ENCODE assay signal across 9 mouse cellular contexts in genomic region chr1:119508548-119508947, GRCm38 (mm10). TPM values are rescaled to one million over a fixed set of nuclear protein-coding genes. Genes with fewer than 3 reads are reported as not detected.
A peak's percentile ranks its signal among the peaks of the same experiment; 100 is the strongest.
DNase-seq lines count a peak whose midpoint lies in the region; ATAC-seq and TF ChIP-seq lines count a peak whose summit lies in the region.
"Had no signal": no experiment of that assay in that cellular context is flagged by ENCODE, and none has a peak within 500 bp of the region (broad histone marks: within the 10 kb centered on the region; RNA-seq: fewer than 3 reads in every experiment).

No protein-coding gene starts in this region.

- DNase-seq in midbrain, embryonic 14.5 days = peak; percentile 26
- no peak for DNase-seq in midbrain, postnatal 0 days (ENCODE audit: low spot score)
- DNase-seq in spleen, adult 12 weeks (ENCODE audit: low spot score) = no peak
- DNase-seq: embryo, embryonic 11 days; right cerebral cortex, postnatal 25 days had no signal

- H3K9ac ChIP-seq in midbrain, embryonic 14.5 days (replicated peaks; ENCODE audit: low read length) = no peak overlapping the region
- no peak overlapping the region for H3K9ac ChIP-seq in midbrain, postnatal 0 days (replicated peaks; ENCODE audit: low read length, poor library complexity, severe bottlenecking)
- no peak overlapping the region for H3K9ac ChIP-seq in heart, embryonic 11.5 days (ENCODE audit: low read depth, low read length)
- H3K9ac ChIP-seq in kidney, embryonic 15.5 days = no peak overlapping the region
- H3K9ac ChIP-seq in neural tube, embryonic 15.5 days (replicated peaks) = no peak overlapping the region

- H3K27me3 ChIP-seq in midbrain, embryonic 14.5 days (ENCODE audit: control insufficient read depth, insufficient read depth, low read length) = no peaks in the 10 kb centered on the region; the same call in 1 of the 2 replicates
- H3K27me3 ChIP-seq in midbrain, postnatal 0 days (ENCODE audit: insufficient read depth, low read length) = no peaks in the 10 kb centered on the region
- no peaks in the 10 kb centered on the region for H3K27me3 ChIP-seq in heart, embryonic 11.5 days (ENCODE audit: control insufficient read depth, insufficient read depth, low read length)
- no peaks in the 10 kb centered on the region for H3K27me3 ChIP-seq in kidney, embryonic 15.5 days
- no peaks in the 10 kb centered on the region for H3K27me3 ChIP-seq in neural tube, embryonic 15.5 days (replicated peaks)

- no peak for ATAC-seq in midbrain, embryonic 14.5 days (ENCODE audit: low FRiP score, low TSS enrichment)
- ATAC-seq in midbrain, postnatal 0 days (ENCODE audit: low FRiP score) = no peak
- ATAC-seq in heart, embryonic 11.5 days (replicated peaks; ENCODE audit: insufficient number of reproducible peaks, low FRiP score, low TSS enrichment) = no peak
- ATAC-seq in kidney, embryonic 15.5 days (replicated peaks; ENCODE audit: low FRiP score) = no peak
- no peak for ATAC-seq in neural tube, embryonic 15.5 days (ENCODE audit: low FRiP score)
- ATAC-seq in CD4-positive, CD25-positive, alpha-beta regulatory T cell, adult 4 months = no peak

- no peak for TF ChIP-seq CTCF in midbrain, postnatal 0 days (IDR thresholded peaks at IDR 0.05)

- no peaks in the 10 kb centered on the region for H3K9me3 ChIP-seq in midbrain, embryonic 14.5 days (ENCODE audit: control insufficient read depth, low read length)
- H3K9me3 ChIP-seq in midbrain, postnatal 0 days (ENCODE audit: low read length) = no peaks in the 10 kb centered on the region
- no peaks in the 10 kb centered on the region for H3K9me3 ChIP-seq in heart, embryonic 11.5 days (replicated peaks; ENCODE audit: control insufficient read depth, low read length)
- H3K9me3 ChIP-seq in kidney, embryonic 15.5 days (replicated peaks) = no peaks in the 10 kb centered on the region
- no peaks in the 10 kb centered on the region for H3K9me3 ChIP-seq in neural tube, embryonic 15.5 days (replicated peaks)

- H3K4me1 ChIP-seq in midbrain, embryonic 14.5 days (ENCODE audit: control insufficient read depth, insufficient read depth, low read length) = peaks cover 11% of the 10 kb centered on the region
- H3K4me1 ChIP-seq in midbrain, postnatal 0 days (ENCODE audit: insufficient read depth, low read length) = peaks cover 3% of the 10 kb centered on the region; the same call in 1 of the 2 replicates
- H3K4me1 ChIP-seq in heart, embryonic 11.5 days (ENCODE audit: control insufficient read depth, insufficient read depth, low read length) = peaks cover 22% of the 10 kb centered on the region
- peaks cover 28% of the 10 kb centered on the region for H3K4me1 ChIP-seq in kidney, embryonic 15.5 days
- peaks cover 17% of the 10 kb centered on the region for H3K4me1 ChIP-seq in neural tube, embryonic 15.5 days

- no peak overlapping the region for H3K4me2 ChIP-seq in midbrain, embryonic 14.5 days (ENCODE audit: low read length)
- H3K4me2 ChIP-seq in midbrain, postnatal 0 days (ENCODE audit: low read depth, low read length, poor library complexity, severe bottlenecking) = no peak overlapping the region
- no peak overlapping the region for H3K4me2 ChIP-seq in heart, embryonic 11.5 days
- H3K4me2 ChIP-seq in kidney, embryonic 15.5 days = no peak overlapping the region
- no peak overlapping the region for H3K4me2 ChIP-seq in neural tube, embryonic 15.5 days

- WGBS in midbrain, embryonic 14.5 days = 34% methylated on average over 4 of the region's 4 CpGs
- 28% methylated on average over 4 of the region's 4 CpGs for WGBS in midbrain, postnatal 0 days
- WGBS in heart, embryonic 11.5 days (ENCODE audit: insufficient replicate concordance) = 36% methylated on average over 4 of the region's 4 CpGs
- 42% methylated on average over 4 of the region's 4 CpGs for WGBS in kidney, embryonic 15.5 days
- WGBS in neural tube, embryonic 15.5 days = 50% methylated on average over 4 of the region's 4 CpGs

- H3K36me3 ChIP-seq in midbrain, embryonic 14.5 days (ENCODE audit: control insufficient read depth, insufficient read depth, low read length) = no peaks in the 10 kb centered on the region
- H3K36me3 ChIP-seq in midbrain, postnatal 0 days (ENCODE audit: insufficient read depth, low read length) = no peaks in the 10 kb centered on the region
- no peaks in the 10 kb centered on the region for H3K36me3 ChIP-seq in heart, embryonic 11.5 days (ENCODE audit: control insufficient read depth, insufficient read depth, low read length)
- H3K36me3 ChIP-seq in kidney, embryonic 15.5 days = no peaks in the 10 kb centered on the region
- no peaks in the 10 kb centered on the region for H3K36me3 ChIP-seq in neural tube, embryonic 15.5 days

- no peak overlapping the region for H3K27ac ChIP-seq in midbrain, embryonic 14.5 days (replicated peaks; ENCODE audit: low read depth, low read length)
- H3K27ac ChIP-seq in midbrain, postnatal 0 days (ENCODE audit: low read depth, low read length) = no peak overlapping the region
- peak overlapping the region; percentile 24 for H3K27ac ChIP-seq in heart, embryonic 11.5 days (ENCODE audit: low read depth, low read length)
- peak overlapping the region; percentile 69 for H3K27ac ChIP-seq in kidney, embryonic 15.5 days
- H3K27ac ChIP-seq in neural tube, embryonic 15.5 days (replicated peaks) = peak overlapping the region; percentile 45; the same call in 1 of the 2 replicates

- H3K4me3 ChIP-seq in midbrain, embryonic 14.5 days (replicated peaks; ENCODE audit: low read depth, low read length) = no peak overlapping the region
- H3K4me3 ChIP-seq in midbrain, postnatal 0 days (ENCODE audit: low read depth, low read length) = no peak overlapping the region
- no peak overlapping the region for H3K4me3 ChIP-seq in heart, embryonic 11.5 days (ENCODE audit: low read depth, low read length)
- no peak overlapping the region for H3K4me3 ChIP-seq in kidney, embryonic 15.5 days (replicated peaks)
- H3K4me3 ChIP-seq in neural tube, embryonic 15.5 days (replicated peaks) = no peak overlapping the region

RNA-seq across cellular contexts. Expression of gene Ralb, which starts 4.0 kb away (rescaled TPM):
- 35.3 and 49.6 TPM in 2 replicates for polyA plus RNA-seq in midbrain, embryonic 14.5 days (2014; fragmentation: Nextera tagmentation; extraction: Ambion mirVana)
- 38.1 and 41.9 TPM in 2 replicates for total RNA-seq in midbrain, postnatal 0 days (2014; rRNA removed)
- polyA plus RNA-seq in midbrain, postnatal 0 days (2015; fragmentation: Nextera tagmentation; extraction: Ambion mirVana) = 63.2 and 65.1 TPM in 2 replicates
- polyA plus RNA-seq in heart, embryonic 11.5 days (2014; fragmentation: Nextera tagmentation; extraction: Ambion mirVana) = 146 and 166 TPM in 2 replicates
- 151 and 155 TPM in 2 replicates for polyA plus RNA-seq in kidney, embryonic 15.5 days (2015; fragmentation: Nextera tagmentation; extraction: Ambion mirVana)
- 65.3 and 83.4 TPM in 2 replicates for polyA plus RNA-seq in neural tube, embryonic 15.5 days (2015; fragmentation: Nextera tagmentation; extraction: Ambion mirVana)
- 10 to 100 TPM in 1 of 2 experiments, 1 to 10 TPM in 1; 9.9 to 11.8 TPM for polyA plus RNA-seq in CD4-positive, CD25-positive, alpha-beta regulatory T cell, adult 4 months (2017; shearing (Covaris generic))

RNA-seq across cellular contexts. Expression of gene Tmem185b, which starts 17.4 kb away (rescaled TPM):
- polyA plus RNA-seq in midbrain, embryonic 14.5 days (2014; fragmentation: Nextera tagmentation; extraction: Ambion mirVana) = 15.7 and 19.8 TPM in 2 replicates
- total RNA-seq in midbrain, postnatal 0 days (2014; rRNA removed) = 20.9 and 22.7 TPM in 2 replicates
- 12.6 and 13.8 TPM in 2 replicates for polyA plus RNA-seq in midbrain, postnatal 0 days (2015; fragmentation: Nextera tagmentation; extraction: Ambion mirVana)
- polyA plus RNA-seq in heart, embryonic 11.5 days (2014; fragmentation: Nextera tagmentation; extraction: Ambion mirVana) = 23.1 and 25.8 TPM in 2 replicates
- polyA plus RNA-seq in kidney, embryonic 15.5 days (2015; fragmentation: Nextera tagmentation; extraction: Ambion mirVana) = 29.8 and 31.4 TPM in 2 replicates
- 17.5 and 18.6 TPM in 2 replicates for polyA plus RNA-seq in neural tube, embryonic 15.5 days (2015; fragmentation: Nextera tagmentation; extraction: Ambion mirVana)
- polyA plus RNA-seq in CD4-positive, CD25-positive, alpha-beta regulatory T cell, adult 4 months (2017; shearing (Covaris generic)) = 10 to 100 TPM; 24.9 to 25.4 TPM

Comparison
In these comparisons a context has a peak if more than half of its experiments do, and no peak if none do; other contexts are left out.
1. H3K27ac ChIP-seq: peak in heart, embryonic 11.5 days (single experiment), kidney, embryonic 15.5 days (single experiment) and neural tube, embryonic 15.5 days (single experiment); none in midbrain, embryonic 14.5 days (single experiment) and midbrain, postnatal 0 days (single experiment).